Mouse (Mus musculus): ENCODE data around the gene Slc35g3.

The Slc35g3 gene

DNA sequence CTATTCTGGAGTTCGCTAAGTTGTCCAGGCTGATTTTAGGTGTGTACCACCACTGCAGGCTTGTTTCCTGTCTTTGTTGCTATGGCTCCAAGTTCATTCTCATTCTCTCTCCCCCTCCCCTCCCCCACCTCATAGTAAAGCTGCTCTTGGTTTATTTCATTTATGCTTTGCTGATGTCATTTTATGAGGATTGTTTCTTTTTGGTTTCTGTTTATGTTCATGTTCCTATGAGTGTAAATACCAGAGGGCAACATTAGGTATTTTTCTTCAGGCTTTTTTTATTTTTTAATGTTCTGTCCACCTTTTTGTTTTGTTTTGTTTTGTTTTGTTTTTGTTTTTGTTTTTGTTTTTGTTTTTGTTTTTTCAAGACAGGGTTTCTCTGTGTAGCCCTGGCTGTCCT, at the start of gene Slc35g3:
Gene Slc35g3, minus strand, starts transcription at position 101 of the 400 bp plus-strand sequence.
- no peak for DNase-seq

DNA sequence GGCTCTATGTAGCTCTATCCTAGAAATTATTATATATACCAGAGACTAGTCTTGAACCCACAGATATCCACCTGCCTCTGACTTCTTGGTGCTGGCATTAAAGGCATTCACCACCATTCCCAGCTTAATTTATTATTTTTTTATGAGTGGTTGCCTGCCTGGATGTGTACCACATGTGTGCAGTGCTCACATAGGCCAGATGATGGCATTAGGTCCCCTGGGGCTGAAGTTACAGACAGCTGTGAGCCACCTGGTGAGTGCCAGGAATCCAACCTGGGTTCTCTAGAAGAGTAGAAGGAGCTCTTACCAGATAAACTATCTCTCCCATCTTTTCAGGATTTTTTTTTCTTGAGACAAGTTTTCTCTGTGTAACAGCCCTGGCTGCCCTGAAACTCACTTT, 48.5 kb upstream of the Slc35g3 start:
- no peak for DNase-seq

DNA sequence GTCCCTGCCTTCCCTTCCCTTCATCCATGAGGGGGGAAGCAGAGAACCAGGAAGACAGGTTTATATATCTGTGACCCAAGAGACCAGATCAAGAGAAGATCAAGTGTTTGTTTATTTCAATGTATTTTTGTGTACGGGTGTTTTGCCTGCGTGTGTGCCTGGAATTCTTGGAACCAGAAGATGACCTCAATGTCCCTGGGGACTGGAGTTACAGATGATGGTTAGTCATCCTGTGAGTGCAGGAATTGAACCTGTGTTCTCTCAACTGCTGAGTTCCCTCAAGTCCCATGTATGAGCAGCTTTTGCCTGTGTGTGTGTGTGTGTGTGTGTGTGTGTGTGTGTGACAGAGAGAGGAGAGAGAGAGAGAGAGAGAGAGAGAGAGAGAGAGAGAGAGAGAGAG, 45.9 kb upstream of the Slc35g3 start:
- no peak for DNase-seq

DNA sequence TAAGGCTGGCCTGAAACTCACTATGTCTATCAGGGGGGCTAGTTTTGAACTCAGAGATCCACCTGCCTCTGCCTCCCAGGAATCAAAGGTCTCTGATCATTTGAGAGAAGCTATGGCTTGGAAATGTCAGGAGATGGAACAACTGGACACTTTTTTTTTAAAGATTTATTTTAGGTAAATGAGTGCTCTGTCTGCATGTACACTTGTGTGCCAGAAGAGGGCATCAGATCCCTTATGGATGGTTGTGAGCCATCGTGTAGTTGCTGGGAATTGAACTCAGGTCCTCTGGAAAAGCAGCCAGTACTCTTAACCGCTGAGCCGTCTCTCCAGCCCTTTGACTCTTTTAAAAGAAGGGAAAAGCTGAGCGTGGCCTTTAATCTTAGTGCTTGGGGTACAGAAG, 44.6 kb upstream of the Slc35g3 start:
- no peak for DNase-seq

DNA sequence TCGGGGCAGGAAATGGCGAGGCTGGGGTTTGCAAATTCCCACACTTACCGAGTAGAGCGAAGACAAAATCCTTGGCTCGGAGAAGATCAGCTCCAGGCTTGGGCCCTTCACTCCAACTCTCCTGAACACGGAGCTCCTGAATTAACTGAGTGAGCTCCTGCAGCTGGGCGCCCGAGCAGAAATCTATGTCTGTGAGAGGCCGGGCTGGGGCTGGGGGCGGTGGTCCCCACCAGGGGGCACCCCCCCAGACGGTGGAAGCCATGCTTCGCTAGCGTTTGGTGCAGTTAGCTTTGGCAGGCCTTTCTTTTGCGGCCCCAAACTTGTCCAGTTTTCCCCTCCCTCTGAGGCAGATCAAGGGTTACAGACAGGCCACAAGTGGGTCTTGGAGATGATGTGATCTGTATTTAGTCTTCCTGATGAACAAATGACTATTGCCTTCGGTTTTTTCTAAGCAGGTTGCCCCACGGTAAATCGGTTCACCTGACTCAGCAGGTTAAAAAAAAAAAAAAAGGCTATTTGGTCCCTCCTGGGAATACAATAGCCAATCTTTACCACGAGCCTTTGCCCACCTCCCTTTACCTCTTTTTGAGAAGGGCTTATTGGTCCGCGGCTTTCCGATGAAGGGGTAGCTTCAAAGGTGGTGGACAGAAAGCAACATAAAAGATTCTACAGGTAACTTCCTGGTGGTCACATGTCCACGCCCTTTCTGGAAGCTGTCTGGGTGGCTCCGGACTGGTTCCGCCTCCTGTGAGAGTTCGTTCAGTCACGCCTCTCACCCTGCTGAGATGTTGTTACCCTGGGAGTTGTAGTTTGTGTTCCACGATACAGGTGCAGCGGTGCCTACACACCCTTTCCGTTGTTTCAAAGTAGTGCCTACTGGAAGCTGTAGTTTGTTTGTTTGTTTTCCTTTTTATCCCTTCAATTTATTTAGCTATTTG, 43.5 kb upstream of the Slc35g3 start, which contains the start of gene Tmem102:
Gene Tmem102, minus strand, starts transcription at position 653 of the 938 bp plus-strand sequence.
- no peak for DNase-seq

DNA sequence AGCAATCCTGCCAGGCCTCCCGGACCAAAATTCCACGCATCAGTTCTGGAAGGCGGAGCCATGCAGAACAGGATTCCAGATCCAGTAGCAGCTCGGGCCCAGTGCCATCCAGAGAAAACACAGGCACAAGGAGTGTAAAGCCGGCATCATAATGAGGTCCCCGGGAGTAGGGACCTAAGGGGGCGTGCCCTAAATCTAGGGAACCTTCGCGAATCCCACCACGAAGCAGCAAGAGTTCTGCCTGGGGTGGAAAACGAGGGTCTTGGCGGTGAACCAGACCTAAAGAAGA, 42.8 kb upstream of the Slc35g3 start:
- peak in 1 of 2 experiments; percentile 45 for DNase-seq

DNA sequence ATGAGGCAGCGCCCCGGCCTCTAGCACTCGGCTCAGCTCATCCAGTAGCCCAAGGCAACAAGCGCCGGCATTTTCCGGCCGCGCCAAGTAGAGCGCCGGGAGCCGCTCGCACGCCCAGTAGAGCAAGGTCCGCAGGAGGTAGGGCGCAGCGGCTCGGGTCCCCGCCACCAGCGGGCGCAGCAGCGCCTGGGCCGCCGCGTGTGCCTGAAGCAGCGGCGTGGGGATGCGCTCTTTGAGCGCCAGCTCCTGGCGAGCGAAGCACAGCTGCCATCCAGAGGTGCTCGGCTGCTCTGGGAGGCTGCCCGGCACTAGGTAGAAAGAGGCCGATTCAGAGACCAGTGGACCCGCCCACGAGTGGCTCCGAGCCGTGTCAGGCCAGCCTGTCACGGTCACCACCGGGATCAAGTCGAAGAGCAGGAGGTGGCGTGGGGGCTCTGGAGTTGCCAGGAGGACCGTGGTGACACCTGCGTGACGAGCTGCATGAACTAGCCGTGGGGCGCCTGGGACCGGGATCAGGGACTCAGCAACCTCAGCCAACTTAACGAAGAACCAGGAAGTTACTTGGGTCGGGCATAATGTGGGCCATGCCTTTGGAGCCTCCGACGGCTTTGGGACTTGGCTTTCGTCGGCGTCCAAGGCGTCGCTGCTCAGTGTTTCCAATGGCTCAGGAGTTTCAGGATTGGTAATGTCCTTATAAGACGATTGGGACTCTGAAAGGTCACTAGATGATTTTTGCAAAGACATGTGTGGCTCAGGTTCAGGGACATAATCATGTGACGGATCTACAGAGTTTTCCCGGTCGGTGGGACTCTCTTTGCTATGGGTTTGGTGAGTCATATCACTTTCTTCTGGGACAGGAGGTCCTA, 42.3 kb upstream of the Slc35g3 start:
- peak; percentile 68 to 70 for DNase-seq

DNA sequence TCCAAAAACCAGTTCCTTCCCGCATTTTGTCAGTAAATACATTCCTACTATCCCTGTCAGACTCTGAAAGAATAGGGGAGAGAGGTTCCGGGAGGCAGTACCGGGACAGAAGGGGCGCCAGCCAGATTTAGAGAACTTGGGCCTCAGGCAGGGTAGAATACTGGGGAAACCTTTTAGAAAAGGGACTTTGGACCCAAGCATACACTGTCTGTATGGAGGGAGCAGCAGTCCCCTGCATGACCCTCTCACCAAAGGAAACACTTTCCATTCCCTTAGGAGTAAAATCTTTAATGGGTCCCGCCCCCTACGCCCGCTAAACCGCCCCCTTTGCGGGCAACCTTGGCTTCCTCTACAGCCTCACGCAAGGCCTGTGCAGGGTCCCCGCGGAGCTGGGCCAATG, 41.6 kb upstream of the Slc35g3 start:
- peak in 1 of 2 experiments; percentile 31 for DNase-seq

DNA sequence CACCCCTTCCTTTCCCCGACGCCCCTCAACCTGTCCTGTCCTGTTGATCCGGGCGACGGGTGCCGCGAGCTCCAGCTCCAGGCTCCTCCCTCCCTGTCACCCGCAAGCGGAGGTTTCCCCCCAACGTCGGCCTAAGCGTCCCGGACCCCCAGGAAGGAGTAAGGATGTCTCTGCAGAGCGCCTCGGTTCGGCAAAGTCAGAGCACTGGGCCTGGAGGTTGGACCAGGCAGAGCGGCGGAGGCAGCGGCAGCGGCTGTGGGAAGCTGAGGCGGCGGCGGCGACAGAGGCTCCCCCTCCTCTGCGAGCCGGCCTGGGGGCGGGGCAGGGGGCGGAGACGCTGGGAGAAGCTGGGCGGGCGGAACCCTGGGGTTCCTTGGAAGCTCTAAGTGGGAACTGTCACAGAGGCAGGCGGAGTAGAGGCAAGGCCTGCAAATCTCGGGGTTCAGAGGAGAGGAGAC, 40.9 kb upstream of the Slc35g3 start:
- peak; percentile 90 to 96 for DNase-seq

DNA sequence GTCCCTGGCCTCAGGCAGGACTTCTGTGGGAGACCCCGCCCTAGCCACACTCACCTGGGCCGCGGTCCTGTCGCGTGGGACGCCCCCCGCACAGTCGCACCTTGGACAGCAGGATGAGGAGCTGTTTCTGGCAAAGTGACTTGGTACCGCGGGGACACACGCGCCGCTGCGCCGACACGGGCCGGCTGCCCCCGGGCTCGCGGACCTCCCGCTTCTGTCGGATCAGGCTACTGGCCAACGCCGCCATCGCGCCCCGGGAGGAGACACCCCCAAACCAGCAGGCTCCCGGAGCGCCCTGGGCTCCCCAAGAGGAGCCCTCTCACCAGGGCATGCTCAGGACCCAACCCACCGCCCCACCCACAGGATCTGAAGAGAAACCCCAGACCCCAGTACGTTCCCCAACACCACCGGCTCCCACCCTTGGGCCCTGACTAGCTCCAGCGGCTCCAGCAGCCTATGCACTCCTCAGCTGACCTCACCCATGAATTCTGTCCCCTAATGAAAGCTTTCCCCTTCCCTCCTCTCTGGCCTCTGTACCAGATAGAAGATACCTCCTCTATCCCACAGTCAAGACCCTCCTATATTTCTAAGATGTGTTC, 39.7 kb upstream of the Slc35g3 start, which contains the start of gene Fgf11:
Gene Fgf11, minus strand, starts transcription at position 479 of the 599 bp plus-strand sequence.
- peak; percentile 43 to 56 for DNase-seq

DNA sequence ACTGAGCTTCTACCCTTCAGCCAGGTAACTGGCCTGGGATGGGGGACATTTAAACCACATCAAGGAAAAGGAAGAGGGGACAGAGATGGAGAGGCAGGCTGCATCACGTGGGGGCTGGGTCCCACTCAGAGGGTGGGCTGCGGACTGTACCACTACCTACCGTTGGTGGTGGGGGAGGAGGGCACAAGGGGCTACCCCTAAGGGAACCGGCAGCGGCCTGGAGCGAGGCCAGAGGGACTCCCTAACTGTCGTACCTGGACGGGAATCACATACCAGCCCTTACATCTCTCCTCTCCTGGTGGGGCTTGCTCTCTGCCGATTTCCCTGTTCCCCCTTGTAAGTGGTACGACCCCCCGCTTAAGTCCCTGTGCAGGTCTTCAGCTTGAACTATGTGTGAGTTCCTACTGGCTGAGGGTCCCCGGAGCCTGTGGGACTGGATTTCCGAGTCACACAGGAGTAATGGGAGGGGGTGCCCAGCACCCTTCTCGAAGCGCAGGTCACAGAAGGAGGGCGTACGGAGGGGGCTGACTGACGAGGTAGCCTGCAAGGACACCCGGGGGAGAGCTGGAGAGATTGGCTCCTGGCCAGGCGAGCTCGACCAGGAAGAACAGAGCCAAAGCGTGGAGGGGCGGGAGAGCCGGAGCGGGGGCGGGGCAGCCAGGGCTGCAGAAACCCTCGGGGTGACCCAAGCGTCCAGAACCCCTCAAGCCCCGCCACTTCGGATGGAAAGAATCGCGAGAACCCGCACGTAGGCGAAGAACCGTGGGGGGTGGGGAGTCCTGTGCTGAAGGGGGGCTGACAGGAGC, 38.8 kb upstream of the Slc35g3 start:
- DNase-seq: peak; percentile 87 to 90

DNA sequence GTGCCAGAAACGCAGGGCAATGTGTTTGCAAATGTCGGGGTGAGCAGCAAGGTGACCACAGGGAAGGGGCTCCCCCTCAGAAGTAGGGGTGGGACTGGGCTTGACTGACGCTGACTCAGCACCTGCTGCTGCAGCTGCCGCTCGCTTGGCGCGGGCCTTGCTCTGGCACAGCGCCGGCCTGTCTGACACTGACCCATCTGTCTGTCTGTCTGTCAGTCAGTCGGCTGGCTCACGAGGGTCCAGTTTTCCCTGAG, 38.3 kb upstream of the Slc35g3 start:
- DNase-seq: peak; percentile 90 to 92

DNA sequence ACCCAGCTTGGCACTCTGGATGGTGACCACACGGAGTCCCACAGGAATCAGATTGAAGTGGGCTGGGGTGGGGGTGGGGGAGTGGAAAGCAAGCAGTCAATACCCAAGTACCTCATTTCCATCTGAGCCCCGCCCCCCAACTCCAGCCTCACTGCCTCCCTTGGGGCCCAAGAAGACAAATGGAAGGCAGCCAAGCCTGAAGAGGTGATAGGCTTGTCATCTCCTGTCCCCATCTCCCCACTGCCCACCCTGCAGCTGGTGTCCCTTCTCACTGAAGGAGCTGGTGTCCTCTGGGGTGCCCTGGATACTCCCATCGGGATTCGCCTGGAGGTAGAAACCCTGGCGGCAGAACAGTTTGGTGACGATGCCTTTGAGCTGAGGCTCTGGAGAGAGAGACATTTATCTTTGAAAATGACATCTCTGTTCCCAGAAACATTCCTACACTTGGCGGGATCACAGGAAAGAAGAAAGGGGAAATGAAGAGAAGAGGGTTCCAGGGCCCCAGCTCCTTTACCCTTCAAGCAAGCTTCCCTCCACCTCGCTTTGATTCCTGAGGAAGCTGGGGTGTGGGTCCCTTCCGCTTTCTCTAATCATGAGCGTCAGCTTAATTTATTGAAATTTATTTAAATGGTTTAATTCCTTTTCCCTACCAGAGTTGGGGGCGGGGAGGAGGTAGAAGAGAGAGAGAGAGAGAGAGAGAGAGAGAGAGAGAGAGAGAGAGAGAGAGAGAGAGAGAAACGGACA, 37.8 kb upstream of the Slc35g3 start:
- peak; percentile 64 to 67 for DNase-seq

DNA sequence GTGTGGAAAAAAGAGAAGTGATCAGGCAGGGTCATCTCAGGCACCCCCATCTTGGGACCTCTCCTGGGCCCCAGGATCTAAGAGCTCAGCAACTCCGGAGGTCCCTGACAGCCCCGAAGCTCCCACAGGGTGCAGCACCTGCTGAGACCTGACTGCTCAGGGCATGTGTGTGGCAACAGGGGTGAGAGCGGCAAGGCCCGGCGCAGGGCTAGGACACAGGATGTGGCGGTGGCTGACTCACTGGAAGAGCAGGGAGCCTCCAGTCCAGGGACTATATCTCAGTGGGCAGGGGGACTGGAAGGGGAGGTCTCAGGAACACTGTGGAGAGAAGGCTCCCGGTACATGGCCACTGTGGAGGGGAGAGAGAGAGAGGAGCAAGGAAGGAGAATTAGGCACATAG, 36.2 kb upstream of the Slc35g3 start:
- DNase-seq: no peak

DNA sequence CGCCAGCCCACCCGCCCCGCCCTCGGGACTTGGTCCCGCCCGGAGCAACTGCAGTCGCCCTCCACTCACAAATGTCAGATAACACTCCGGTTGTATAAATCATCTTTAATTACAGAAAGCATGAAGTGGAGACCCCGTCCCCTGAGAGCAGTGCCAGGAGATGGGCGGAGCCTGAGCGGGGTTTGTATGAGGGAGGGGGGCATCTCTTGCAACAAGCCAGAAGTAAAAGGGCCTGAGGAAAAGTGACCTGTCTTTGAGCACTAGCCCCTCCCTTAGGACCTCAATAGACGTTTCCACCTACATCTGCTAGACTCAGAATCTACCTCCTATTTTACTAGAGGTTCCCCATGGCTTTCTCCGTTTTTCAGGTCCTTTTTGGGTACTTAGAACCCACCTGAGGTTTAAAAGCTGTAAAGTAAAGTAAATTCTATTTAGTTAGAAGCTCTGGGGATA, 34.2 kb upstream of the Slc35g3 start:
- peak in 1 of 2 experiments; percentile 44 for DNase-seq

DNA sequence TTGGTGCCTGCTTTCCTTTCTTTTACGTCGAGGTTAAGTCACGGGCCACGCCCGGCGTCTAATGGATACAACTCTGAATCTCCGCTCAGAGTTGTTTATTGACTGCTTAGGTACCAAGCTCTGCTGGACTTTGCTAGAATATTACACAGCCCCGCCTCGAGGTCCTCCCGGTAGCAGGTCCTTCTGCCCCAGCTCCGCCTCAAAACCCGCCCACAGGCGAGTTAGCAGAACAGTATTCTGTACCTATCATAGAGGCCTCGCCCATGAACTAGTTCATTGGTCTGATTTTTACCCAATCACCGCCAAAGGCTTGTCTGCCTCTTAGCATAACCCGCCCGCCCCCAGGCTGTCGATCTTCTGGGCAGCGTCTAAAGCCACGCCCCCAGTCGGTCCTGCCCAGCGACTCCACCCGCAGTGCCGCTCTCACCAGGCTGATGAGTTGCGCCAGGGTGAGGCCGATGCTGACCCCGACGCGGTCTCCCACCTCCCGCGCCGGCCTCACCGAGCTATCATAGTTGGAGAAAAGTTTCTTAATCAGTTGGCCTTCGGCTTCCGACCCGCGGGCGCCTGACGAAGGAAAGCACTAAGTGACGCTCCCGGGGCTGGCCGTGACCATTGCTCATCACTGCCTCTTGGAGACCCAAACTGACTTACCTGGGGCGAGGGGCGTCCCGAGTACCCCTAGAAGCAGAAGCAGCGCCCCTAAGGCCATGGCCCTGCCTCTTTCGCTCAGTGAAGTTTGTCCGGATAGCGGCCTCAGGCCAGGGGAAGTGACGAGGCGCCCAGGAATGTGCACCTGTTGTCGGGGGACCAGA, 33.6 kb upstream of the Slc35g3 start, which contains the start of gene Chrnb1:
Gene Chrnb1, minus strand, starts transcription at position 776 of the 815 bp plus-strand sequence.
- DNase-seq: peak; percentile 94 to 96

DNA sequence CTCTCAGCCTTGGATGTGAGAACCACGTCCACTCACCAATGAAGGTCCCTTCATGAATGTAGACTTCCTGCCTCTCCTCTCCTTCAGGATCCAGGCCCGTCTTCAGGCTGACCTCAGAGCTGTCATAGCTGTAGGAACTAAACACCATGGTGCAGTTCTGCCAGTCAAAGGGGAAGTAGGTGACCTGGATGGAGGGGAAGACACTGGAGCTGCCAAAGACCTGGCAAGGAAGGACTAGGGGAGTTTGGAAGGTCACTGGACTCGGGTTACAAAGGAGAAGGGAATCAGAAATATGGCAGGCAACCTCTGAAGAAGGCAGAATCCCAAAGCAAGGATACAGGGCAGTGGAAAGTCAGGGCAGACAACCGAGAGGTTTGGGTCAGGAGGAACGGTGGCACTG, 31.7 kb upstream of the Slc35g3 start:
- DNase-seq: no peak

DNA sequence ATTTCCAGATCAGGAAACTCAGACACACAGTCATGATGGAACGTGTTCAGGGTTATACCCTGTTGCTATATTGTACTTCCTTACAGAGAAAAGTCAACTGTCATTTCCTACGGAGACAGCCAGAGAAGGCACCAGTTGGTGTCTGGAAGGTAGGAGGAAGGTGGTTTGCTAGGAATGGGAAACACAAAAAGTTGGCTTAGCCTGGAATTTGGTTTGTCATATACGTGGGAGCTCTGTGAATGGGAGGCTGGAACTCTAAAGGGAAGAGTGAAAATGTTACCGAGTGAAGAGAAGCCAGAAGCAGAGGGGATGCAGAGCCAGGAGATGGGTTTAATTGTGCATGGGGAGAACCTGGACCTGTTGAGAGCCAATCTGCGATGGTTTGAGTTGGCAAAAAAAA, 29.7 kb upstream of the Slc35g3 start:
- no peak for DNase-seq

DNA sequence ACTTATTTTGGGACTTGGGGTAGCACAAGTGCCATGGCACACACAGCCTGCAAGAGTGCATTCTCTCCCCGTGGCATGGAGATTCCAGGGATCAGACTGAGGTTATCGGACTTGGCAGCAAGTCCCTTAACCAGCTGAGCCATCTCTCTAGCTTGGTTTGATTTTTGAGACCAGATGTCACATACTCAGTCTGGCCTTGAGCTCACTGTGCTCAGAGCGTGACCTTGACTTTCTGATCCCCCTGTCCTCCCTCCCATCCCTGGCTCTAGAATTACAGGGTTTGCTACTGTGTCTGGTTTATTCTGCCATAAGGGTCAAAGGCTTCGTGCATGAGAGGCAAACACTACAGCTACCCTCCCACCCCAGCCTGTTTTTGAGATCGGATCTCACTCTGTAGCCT, 27.7 kb upstream of the Slc35g3 start:
- no peak for DNase-seq

DNA sequence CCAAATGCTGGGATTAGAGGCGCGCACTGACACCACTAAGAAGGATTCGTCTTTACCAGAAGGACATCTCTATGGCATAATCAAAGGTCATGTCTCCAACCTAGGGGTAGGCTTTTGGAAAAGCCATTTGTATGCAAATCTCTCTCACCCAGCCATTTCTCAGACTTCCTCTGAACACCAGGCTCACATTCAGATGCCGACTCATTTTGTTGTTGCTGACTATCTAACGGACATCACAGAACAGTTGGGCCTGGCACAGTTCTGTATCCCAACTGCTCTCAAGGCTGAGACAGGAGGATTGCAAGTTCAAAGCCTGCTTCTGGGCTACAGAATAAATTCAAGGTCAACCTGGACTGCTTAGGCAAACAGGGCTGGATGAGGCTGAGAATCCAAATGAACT, 25.5 kb upstream of the Slc35g3 start:
- DNase-seq: no peak

Data from cerebellum, postnatal 10 days (tissue).